Mouse (Mus musculus) lung, postnatal 4 days (tissue): Measurements from ENCODE around the gene Capsl.
A peak's percentile ranks its signal among the peaks of the same experiment; 100 is the strongest.

ENCODE experiments used
- DNase-seq, 2 experiments: peaks; one replicate each; pipeline ENCODE4 v3.0.0; 2021

The Capsl gene

GRCm38 (mm10) chr15:9435534-9436180 lies at the start of gene Capsl:
TSS of gene Capsl (plus strand) at chr15:9436028.
- peak; percentile 70 to 78 for DNase-seq

- no peak for DNase-seq
Measured at GRCm38 (mm10) chr15:9409475-9409874, 26.4 kb upstream of the Capsl start.

- no peak for DNase-seq
Measured at GRCm38 (mm10) chr15:9421163-9421562, 14.7 kb upstream of the Capsl start.

GRCm38 (mm10) chr15:9427849-9428248 lies 8.0 kb upstream of the Capsl start:
- DNase-seq = no peak

- DNase-seq = no peak
Measured at GRCm38 (mm10) chr15:9429843-9430242, 6.0 kb upstream of the Capsl start.

DNA sequence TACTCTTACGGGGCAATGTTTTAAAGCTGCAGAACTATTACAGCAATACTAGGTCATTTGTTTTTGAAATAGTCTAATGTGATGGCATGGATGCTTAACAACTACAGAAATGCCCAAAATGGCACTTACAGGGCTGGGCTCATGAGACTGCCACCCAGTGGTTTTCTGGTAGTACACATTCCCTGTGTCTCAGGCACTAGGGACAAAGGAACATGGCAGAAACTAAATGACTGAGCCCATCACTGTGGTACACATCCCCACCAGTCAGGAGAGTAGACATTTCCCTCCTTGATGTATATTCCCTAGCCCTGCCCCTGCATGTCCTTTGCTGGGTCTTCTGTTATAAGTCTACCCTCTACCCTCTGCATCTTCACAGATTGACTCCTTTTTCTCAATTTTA lies 16.2 kb downstream of the Capsl start:
- no peak for DNase-seq

GRCm38 (mm10) chr15:9452842-9453241 lies 17.0 kb downstream of the Capsl start:
- DNase-seq = no peak

DNA sequence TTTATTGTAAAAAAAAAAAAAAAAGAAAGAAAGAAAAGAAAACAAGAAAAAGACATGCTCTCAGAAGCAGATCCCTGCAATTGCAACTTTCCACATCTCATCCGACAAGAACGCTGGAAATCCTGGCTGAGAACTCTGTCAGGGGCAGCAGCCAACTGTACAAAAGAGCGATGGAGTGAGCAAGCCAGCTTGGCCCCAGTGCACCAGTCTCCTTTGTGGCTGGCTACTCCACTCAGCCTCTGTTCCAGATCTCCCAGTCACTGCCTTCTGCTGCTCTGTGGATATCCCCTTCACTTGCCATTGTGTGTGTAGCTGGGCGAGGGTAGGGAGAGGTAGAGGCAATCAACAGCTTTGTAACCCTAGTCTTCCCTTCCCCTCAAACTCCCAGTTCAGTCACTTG lies 18.4 kb downstream of the Capsl start:
- peak in 1 of 2 experiments; percentile 23 for DNase-seq

DNA sequence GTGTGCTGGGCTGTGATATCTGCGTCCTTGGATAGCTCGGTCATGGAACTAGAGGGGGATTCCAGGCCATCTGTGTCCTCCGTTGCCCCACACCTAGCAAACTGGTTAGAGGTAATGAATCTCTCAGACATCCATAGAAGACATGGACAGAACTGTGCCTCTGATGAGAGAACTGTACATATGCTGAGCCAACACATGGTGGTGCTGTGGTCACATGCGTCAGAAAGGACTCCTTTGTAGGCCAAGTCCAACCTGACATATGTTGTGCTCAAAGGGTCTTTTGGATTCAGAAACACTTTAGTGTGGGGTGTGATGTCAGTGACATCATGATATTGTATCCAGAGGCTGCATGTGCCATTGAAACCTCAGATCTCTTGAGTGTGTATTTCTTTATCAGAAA lies 19.4 kb downstream of the Capsl start:
- peak; percentile 21 to 32 for DNase-seq

DNA sequence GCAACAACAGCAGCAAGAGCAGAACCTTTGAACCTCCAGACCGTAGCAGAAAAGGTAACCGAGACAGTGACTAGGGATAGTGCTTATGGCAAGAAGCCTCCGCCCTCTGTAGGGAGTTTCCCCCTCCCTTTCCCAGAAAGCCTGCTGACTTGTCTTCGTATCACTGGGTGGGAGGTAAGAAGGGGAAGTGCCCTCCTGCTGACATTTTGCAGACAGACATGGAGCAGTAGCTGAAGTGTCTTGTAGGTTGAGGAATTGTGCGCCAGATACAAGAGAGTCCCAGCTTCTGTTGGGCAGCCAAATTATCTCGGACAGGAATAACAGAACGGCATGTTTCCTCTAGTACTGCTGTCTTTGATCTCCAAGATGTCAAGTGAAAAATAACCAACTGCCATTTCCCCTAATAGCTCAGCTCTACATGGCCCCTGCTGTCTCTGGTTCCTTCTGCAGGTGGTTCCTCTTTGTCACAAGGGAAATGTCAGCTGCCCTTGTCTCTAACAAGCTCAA lies 27.7 kb downstream of the Capsl start:
- DNase-seq = peak in 1 of 2 experiments; percentile 6

DNA sequence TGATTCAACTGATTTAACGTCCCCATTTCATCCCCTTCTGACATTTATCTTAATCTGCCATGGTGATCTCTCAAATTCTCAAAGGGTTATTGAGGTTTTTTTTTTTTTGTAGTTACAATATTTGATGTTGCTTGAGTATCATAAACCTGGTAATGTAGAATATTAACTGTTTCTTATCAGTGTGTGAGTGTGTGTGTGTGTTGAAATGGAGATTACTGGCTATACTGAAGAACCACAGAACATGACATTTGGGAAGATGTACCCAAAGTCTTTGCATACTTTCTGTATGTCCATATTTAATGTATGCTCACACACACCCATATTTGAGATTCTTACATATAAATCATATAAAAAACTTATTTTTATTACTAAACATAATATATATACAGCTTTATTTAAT lies 28.2 kb downstream of the Capsl start:
- no peak for DNase-seq

GRCm38 (mm10) chr15:9471053-9471685 lies 35.3 kb downstream of the Capsl start:
- DNase-seq = no peak

DNA sequence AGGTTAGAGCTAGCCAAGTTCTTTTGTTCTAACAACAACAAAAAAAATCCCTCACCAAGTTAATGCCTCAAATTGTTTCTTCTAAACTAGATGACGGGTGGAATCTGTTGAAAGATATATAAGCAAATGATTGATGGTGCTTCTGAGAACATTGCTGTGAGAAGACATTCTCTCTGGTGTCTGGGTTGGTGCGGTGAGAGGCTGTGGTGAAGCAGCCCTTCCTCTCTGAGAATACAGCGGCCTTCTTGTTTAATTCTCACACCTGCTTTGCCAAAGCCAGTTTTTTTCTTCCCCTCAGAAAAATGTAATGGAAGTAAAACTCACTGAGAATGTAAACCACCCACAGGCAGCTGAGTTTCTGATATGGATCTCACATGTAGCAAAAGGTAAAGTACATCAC lies 36.3 kb downstream of the Capsl start:
- DNase-seq = no peak

- DNase-seq = no peak
Measured at GRCm38 (mm10) chr15:9472618-9473017, 36.8 kb downstream of the Capsl start.

DNA sequence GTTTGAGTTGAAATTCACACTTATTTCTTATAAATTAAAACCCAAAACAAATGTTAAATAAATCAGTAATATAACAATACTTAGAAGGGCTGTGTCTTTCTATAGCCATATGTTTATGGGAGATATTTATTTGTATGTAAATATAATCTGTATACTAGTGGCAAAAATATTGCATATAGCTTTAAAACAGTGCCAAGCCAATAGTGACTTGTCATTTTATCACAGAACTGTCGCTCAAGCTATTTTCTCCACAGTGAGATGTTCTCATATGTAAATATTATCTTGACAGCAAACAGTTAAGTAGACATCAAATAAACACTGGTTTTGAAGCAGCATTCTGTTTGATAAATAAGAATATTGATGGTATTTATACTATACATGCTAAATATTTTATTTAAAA lies 37.4 kb downstream of the Capsl start:
- no peak for DNase-seq

GRCm38 (mm10) chr15:9489417-9490118 lies 53.7 kb downstream of the Capsl start:
- DNase-seq = no peak

- DNase-seq = no peak
Measured at GRCm38 (mm10) chr15:9492077-9492476, 56.2 kb downstream of the Capsl start.
